Mouse (Mus musculus) layer of hippocampus, postnatal 14 days (tissue): ENCODE data around the gene Rab37. TPM values are rescaled to one million over a fixed set of nuclear protein-coding genes. Genes with fewer than 3 reads are reported as not detected.

Experiments
- DNase-seq, 2 experiments: peaks; one replicate each; pipeline ENCODE4 v3.0.0; 2021 to 2022; ENCODE audit warnings: low spot score in 2 of 2, mixed read lengths in 1 of 2
- total RNA-seq, 2 experiments: library from RNA; stranded (reverse); gene quantifications; 2 replicates each; pipeline ENCODE4 v1.2.3; 2021

Rab37 gene
- total RNA-seq, 2 experiments from 2014 or later: 1.6 to 5.1 TPM

DNA sequence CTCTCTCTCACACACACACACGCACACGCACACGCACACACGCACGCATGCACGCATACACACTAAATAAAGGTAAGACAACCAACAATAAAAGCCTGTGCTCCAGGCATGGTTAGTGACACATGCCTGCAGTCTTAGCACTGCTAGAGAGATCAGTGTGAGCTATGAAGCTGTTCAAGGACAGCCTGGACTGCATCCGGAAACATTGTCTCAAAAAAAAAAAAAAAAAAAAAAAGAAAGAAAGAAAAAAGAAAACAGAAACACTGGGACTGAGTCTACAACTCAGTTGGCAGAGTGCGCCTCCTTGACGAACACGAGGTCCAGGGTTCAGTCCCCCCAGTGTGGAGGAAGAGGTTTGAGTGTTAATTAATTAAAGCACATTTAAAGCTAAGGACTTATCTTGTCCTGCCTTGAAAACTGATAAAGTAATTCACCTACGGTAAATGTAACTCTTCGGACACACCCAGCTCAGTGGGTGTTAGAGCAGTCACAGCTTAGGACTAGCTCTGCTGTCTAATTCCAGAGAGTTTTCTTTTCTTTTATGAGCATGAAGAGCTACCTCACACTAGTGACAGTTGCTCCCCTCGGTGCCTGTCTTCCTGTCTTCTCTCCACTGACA is 38.4 kb downstream of the Rab37 start:
- no peak for DNase-seq

DNA sequence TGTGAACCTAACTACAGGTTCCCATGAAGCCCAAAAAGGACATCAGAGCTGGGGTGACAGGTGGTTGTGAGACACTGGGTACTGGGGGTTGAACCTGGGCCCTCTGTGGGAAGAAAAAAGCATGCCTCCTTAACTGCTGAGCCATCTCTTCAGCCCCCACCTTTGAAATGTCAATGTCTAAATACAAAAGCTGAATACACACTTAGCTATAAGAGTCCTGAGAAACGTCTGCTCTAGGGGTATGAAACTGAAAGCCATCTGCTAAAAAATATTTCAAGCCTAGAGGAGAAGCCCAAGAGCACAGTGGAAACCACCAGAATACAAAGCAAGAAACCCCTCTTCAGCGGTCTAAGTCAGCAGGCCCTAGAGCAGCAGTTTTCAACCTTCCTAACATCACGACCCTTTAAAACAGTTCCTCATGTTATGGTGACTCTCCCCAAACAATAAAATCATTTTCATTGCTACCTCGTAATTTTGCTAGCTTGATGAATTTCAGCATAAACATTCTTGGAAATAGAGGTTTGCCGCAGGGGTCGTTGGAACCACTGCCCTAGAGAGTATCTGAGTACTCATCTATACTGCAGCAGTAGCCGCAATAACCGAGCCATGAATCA is 40.6 kb downstream of the Rab37 start:
- DNase-seq: no peak

DNA sequence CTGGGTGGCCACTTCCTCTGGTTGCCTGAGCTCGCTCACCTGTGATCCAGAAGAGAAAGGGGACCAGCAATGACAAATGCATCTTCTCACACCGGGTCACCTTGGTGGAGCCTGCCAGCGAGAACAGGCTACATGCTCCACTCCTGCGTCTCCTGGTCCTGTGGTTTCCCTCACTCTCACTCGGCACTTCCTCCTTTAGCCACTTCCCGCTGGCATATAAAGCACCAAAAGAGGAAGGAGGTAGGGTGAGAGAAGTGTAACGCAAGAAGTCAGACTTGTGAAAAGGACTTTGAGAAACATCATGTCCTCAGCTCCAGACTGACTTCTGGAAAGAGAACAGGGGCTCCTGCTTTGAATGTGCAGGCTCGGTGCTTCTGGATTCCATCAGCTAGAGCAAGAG is 42.6 kb downstream of the Rab37 start, which contains the start of gene Cd300lf:
Cd300lf (minus strand) TSS at position 193 of the 400 bp plus-strand sequence.
- DNase-seq: peak in 1 of 2 experiments; percentile 20

DNA sequence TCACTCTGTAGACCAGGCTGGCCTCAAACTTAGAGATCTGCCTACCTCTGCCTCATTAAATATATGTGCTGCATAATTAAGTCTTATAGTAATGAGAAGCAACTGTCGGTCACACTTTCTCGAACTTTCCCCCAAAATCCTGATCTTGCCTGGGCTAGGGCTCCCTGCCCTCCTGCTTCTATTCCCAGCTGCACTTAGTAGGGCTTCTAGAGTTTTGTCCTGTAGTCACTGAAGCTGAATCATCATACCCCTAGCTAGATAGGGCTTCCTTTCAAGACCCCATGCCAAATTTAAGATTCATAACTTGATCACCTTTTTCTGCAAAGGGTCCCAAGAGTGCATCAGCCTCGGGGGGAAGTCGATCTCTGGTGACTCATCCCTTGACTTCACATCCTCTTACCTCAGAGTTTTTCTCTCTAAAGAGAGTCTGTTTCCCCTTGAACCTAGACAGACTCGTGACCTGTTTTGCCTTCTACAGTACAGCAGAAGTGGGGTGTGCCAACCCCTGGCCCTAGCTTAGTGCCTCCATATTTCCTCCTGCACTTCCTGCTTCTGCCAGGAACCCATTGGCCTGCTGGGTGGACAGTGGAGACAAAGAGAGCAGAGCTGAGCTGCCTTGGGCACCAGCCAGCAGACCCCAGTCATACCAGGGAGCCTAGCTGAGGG is 47.5 kb downstream of the Rab37 start:
- DNase-seq: no peak

DNA sequence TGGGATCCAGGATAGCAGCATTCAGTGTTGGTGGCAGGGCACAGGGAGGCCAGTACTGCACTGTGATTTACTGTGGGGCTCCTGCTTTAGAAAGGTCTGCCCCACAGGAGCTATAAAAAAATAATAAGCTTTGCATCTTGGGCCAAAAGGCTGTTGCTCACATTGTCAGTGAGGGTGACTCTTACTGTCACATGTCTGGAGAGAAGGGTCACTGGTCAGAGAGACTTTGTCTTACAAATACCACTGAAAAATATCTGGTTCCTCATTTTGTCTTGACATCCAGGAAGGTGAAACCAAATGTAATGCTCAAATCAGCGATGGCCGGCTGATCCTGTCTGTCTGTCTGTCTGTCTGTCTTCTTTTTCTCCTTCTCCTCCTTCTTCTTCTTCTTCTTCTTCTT is 50.7 kb downstream of the Rab37 start:
- no peak for DNase-seq

DNA sequence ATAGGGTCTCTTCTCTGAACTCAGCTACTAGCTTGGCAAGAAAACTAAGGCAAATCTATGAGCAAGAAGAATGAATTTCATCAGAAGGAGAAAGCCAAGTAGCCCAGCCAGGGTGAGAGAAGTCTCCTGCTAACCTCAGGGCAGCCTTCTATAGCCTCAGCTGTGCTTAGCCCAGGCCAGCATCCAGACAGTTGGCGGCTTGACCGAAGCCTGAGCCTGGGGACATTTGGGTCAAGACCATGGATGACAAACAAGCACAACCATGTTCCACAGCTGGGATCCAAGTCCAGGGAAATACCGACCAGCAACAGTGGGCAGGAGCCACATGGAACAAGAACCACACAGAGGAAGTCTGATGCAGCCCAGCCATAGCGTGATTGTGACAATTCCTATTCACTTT is 56.6 kb downstream of the Rab37 start:
- DNase-seq: no peak

DNA sequence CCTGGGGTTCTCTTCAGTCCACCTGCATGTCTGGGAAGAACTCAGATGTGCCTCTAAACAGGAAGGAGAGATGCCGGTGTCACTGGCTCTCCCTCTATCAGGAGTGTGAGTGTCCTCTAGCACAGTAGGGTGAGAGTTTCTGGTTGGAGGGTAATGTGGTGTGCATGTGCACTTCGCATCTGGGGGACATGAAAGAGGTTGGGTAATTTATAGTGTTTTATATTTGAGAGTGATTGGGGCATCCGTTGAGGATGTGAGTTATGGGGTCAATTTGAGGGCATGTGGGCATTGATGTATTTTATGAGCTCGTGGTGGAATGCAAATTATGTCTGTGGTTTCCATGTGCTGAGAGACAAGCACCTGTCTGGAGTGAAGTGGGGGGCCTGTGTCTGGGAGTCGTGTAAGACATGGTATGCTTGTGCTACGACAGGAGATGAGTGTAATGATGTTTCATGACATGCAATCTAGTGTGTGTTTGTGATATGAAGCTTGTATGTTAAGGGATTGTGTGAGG is 59.6 kb downstream of the Rab37 start:
- DNase-seq: no peak

DNA sequence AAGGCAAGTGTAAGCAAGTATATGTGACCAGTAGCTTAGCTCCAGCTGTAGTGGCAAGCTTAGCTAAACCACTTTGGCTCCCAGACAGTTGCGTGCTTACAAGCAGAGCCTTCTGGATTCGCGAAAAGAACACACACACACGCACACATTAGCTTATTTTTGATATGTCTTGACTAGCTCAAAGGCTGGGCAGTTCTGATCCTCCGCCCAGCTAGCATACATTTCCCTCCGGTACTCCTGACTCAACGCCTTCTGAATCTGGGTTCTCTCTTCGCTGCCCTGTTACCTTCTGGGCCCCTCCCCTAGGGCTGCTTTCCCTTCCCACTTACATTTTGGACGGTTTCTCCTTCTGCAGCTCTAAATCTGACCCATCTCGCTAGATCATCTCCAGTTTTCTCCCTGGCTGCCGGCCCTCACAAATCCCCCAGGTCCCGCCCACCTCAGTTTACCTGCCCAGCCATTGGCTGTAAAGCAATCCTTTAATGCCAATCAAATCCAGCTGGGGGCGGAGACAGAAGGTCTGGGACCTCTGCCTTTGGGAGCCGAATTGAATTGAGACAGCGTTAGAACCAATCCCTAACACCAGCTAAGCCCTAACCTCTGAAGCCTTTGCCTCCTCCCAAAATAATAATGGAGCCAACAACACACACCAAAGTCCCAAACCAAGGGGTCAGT is 60.7 kb downstream of the Rab37 start:
- no peak for DNase-seq

DNA sequence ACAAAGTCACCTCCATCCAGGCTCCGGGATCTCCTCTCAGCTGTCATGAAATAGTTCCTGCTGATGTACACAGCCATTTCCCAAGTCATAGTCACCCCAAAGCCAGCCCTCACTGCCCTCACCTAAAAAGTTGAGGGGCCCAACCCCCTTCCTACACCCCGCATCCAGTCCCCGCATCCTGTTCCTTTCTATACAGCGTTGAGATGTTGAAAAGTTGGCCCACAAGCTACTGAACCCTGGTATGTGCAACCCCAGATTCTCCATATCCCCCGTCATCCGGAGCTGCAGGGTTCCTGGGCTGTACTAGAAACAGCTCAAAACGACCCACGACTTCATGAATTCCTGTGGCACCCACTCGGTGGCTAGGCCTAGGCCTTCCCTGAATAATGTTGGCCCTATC is 61.9 kb downstream of the Rab37 start:
- DNase-seq: no peak

DNA sequence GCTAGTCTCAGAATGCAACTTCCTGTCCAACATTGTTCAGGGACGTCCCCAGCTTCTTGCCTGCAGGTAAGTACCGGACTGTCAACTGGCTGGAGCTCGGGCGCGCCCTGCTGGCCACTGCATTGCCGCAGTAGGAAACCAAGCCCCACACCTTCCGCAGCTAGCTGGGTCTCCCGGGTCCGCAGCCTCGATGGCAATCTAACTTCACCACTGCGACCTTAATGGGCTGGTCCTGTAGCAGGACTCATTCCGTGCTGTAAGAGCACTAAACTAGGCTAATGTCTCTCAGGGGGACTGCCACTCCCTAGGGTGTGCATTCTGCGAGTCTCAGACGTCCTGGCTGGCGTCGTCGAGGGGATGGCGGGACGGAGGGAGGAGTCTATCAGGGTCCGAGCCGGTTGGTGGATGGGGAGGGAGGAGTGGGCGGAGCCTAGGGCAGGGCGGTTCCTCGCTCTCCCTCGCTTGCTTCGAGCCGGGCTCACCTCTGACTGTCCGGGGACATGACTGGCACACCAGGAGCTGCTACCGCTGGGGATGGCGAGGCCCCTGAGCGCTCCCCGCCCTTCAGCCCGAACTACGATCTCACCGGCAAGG is 62.6 kb downstream of the Rab37 start:
- DNase-seq: no peak

DNA sequence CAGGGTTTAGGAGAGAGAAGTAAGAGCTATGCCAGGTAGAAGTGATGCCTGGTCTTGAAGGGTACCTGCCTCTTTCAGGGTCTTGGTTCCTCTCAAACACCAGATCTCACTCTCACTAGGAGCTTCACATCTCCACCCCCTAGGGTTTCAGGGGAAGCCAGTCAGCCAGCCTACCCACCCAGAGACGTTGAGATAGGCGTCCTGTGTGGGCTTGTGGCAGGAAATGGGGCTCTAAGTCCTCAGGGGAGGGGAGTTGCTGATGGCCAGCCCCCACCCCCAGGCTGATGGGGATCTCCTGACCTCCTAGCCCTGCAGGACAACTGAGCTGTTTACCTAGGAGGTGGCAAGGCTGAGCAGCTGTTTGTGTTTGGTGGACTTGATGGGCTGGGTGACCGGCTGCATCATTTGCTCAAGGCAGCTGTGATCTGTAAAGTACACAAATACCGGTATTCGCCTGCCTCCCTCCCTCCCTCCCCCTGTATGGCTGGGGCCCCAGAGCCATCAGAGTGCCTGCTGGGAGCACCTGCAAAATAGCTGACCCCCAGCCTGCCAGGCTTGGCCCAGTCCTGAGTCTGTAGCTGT is 63.9 kb downstream of the Rab37 start:
- no peak for DNase-seq

DNA sequence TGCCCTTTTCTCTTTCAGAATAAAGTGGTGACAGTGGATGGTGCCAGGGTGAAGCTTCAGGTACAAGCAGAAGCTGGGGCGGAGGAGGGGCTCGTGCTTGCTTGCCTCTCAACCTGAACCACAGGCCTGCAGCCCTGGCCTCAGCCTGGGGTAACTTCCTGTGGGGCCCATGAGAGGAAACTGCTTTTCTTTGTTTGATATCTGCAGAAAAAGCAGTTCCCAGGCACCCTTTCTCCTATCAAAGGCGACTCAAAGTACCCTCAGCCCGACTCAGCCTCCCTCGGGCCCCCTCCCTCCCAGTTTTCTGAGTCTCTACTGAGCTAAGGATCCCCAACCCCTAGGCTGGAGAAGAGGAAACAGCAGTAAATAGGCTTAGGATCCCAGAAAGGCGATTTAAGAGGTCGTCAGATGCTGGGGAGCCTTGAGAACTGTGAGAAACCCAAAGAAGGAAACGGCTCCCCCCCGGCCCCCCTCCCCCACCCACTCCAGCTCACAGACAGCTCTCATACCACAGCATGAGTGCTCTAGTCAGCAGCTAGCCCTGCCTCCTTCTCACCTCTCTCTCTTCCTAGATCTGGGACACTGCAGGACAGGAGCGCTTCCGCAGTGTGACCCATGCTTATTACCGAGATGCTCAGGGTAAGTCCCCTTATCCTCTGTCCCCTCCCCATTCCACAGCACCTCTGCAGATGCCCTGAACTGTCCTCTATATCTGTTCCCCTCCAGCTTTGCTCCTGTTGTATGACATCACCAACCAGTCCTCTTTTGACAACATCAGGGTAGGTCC is 66.9 kb downstream of the Rab37 start:
- no peak for DNase-seq

DNA sequence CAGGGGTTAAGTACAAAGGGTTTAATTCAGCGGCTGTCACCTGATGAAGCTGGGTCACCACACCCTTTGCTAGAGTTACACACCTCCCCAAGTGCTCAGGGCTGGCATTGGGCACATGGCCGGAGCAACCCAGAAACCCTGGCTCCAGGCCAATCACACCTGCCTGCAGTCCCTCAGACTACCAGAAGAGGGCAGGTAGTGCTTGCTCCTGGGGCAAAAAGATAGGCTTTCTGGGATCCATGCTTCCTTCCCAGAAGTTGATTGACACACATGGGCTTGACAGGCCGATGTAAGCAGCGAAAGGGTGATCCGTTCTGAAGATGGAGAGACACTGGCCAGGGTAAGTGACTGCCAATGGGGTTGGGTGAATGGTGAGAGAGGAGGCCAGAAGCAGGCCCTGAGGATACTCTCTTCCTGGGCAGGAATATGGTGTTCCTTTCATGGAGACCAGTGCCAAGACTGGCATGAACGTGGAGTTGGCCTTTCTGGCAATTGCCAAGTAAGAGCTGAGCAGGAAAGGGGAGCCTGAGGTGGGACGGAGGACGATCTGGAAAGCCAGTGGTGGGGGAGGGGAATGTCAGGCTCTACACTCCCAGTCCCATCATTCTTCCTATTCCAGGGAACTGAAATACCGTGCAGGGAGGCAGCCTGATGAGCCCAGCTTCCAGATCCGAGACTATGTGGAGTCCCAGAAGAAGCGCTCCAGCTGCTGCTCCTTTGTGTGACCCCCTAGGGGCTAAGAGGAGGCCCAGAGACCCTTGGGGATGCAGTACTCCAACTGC is 69.0 kb downstream of the Rab37 start:
- peak in 1 of 2 experiments; percentile 63 for DNase-seq

DNA sequence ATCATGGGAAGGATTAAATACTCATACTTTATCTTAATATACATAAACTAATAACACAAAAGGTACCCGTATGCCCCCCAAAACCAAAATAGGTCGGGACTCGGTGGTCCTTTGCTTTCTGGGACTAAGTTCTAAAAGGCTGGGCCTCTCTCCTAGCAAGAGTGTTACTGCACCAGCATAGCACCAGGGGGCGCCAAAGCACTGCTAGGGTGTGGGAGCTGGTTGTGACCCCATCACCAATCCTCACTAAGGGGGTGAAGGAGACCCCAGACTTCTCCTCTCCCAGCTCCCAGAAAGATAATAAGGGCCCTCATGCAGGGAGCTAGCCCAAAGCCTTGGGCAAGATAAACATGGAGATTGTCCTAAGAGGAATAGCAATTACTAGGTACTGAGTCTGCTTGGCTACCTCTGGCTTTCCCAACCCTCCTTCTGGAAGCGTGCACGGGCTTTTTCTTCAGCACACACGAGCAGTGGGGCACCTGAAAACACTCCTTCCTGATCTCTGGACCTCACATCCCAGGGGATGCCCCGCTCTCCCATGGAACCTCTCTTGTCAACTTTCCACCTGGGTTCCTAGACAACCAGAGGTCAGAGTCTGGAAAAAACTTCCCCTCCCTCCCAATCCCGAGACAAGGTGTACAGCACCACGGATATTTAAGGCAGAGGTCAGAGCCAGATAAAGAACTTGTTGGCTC is 69.8 kb downstream of the Rab37 start:
- peak in 1 of 2 experiments; percentile 77 for DNase-seq

DNA sequence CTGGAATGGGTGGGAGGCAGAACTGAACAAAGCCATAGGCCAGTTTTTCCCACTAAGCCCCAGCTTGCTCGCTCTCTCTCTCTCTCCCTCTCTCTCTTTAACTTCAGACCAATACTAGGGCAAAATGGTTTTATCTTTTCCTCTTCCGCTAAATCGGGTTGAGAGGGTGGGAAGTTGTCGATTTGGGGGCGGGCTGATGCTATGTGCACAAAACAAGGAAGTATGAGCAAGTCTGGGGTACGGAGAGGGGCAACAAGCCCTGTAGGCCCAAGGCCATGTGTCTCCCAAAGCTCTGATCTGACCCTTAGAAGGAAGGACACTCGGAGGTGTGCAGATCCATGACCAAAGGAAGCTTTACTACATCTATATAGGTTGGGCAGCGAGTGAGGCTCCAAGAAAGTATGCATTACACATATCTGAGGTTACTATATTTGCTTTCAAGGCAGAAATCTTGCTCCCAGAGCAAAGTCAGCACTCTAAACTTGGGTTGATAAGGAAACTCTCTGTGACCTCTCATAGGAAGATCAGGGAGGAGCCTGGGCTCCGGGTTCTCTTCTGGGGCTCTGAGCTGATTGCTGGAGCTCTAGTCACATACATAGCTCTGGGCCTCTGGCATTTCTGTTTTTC is 70.5 kb downstream of the Rab37 start:
- no peak for DNase-seq

DNA sequence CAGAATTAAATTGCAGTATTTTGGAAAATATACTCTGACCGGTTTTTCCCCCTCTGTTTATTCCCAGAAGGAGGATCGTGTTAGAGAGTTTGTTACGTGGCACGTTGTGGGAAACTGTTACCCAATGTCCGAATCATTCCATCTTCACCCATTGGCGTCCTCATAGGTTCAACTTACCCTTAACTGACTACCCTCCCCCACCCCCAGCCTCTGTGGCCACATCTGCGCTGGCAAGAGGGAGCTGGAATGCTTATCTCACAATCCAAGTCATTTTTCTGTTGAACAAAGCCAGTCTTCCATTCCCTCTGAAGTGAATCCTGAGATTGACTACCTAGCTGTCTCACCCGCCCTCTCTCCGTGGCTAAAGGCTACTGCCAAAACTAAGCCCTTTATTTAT is 71.0 kb downstream of the Rab37 start:
- DNase-seq: no peak

DNA sequence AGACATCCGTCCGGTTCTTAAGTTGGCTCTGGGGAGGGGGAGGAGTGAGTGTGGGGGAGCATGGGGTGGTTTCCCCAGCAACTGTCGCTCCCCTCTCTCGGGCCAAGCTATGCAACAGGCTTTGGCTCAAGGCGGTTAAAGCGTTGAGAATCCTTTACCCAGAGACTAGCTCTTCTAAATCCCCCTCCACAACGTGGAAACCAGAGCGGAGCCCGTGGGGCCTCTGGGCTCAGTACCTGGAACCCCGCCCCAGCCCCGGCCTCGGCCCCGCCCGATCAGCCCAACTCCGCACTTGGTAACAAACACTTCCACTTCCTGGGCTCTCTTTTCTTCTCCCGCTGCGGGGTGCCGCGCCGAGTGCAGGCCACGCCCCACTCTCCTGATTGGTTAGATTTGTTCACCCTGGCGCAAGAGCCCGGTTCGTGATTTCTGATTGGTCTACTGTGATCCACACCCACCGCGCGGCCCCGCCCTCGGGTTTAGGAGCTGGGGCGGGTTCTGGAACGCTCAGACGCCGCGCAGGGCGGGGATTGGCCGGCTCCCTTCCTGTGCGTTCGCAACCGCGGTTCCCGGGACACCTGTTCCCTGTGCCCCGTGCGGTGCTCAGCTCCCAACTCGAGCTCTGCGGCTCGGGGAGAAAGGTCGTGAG is 71.7 kb downstream of the Rab37 start, which contains the start of gene Slc9a3r1:
Slc9a3r1 (plus strand) TSS at position 510 of the 649 bp plus-strand sequence.
- peak; percentile 92 to 96 for DNase-seq
